Mouse (Mus musculus) 3134 (cell line): Measurements from ENCODE around the gene Sag.
A peak's percentile ranks its signal among the peaks of the same experiment; 100 is the strongest.

Source experiments
- DNase-seq: peaks from one replicate; pipeline ENCODE4 v3.0.0-alpha.2; 2011; ENCODE audit warnings: low spot score; ENCODE audit not compliant: insufficient read length; ENCODE audit errors: extremely low read depth

The Sag gene

DNA sequence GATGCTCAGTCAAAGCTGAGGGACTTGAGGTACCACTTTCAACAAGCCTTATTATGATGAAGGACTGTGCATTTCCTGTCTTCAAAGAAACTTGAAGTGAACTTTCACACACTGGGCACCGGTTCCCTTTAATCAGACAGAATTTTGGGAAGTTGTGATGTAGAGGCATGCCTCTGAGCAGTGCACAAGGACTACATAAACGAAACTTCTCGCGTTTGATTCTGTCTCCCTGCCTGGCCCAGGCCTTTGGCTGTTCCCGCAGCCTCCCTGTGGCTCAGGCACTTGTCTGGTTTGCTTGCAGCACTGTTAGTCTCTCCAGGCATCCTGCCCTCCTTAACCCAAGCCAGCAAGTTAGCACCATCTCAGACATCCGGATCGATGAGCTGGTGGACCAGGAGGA lies 10.2 kb downstream of the Sag start:
- no peak for DNase-seq

GRCm38 (mm10) chr1:87824420-87824995 lies 21.0 kb downstream of the Sag start:
- no peak for DNase-seq

GRCm38 (mm10) chr1:87825281-87825680 lies 21.8 kb downstream of the Sag start:
- DNase-seq = no peak

DNA sequence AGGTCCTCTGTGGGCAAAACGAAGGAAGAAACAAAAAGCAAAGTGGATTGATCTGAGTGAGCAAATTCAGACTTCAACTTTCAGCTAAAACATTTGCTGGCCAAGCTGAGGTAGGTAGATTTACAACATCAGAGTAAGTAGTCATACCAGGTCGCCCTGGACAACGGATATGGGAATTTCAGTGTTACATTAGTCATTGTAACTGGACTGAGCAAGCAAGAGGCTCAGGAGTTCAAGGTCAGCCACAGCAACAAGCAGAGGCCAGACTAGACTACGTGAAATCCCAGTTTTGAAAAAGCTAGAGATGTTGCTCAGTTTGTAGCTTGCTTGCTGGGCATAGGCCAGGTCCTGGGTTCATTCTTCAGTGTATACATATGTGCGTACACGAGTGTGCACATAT lies 22.5 kb downstream of the Sag start:
- DNase-seq = no peak

GRCm38 (mm10) chr1:87826474-87826873 lies 23.0 kb downstream of the Sag start:
- DNase-seq = no peak

- peak; percentile 55 for DNase-seq
These were observed 24.0 kb downstream of the Sag start for GRCm38 (mm10) chr1:87827476-87827875.

DNA sequence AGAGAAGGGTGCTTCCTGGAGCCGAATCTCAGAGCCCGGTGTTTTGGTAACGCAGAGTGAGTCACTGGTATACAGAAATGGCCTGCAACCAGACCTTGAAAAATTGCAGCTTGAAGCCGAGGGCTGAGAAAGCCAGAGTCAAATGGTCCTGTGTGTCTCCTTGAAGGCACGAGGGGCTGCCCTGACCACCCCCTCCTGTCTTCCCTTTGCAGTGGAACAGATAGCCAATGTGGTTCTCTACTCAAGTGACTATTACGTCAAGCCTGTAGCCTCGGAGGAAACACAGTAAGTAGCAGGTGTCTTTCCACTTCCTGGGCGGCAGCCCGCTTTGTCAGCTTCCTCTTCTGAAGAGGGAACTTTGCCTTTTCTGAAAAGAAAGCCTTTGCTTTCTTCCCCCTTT lies 24.7 kb downstream of the Sag start:
- peak; percentile 57 for DNase-seq

GRCm38 (mm10) chr1:87828926-87829580 lies 25.6 kb downstream of the Sag start:
- DNase-seq = no peak

DNA sequence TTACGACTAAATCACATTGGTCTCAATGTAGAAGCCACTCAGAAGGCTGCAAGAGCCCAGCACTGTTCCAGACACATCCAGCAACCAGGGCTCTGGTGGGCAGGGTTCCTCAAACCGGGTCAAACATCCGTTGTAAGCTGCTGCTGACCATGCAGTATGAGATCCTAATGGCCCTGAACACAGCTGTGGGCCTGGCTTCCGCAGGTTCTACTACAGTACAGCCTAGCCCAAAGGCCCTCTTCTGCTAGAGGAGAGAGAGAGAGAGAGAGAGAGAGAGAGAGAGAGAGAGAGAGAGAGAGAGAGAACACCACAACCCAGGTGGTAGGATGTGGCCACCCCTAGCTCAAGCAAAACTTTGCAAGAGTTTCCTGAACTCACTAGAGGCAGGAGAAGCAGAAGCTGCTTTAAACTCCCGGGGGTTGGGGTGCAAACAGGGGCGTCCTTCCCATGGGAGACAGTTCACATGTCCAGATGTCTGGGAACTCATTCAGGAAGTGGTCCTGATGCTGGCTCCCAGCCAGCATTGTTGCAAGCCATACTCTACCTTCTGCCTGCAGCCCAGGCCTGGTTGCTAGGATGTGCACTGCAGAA lies 26.2 kb downstream of the Sag start:
- no peak for DNase-seq

- DNase-seq = no peak
These were observed 33.0 kb downstream of the Sag start for GRCm38 (mm10) chr1:87836453-87836852.

- no peak for DNase-seq
These were observed 33.5 kb downstream of the Sag start for GRCm38 (mm10) chr1:87837018-87837417.

DNA sequence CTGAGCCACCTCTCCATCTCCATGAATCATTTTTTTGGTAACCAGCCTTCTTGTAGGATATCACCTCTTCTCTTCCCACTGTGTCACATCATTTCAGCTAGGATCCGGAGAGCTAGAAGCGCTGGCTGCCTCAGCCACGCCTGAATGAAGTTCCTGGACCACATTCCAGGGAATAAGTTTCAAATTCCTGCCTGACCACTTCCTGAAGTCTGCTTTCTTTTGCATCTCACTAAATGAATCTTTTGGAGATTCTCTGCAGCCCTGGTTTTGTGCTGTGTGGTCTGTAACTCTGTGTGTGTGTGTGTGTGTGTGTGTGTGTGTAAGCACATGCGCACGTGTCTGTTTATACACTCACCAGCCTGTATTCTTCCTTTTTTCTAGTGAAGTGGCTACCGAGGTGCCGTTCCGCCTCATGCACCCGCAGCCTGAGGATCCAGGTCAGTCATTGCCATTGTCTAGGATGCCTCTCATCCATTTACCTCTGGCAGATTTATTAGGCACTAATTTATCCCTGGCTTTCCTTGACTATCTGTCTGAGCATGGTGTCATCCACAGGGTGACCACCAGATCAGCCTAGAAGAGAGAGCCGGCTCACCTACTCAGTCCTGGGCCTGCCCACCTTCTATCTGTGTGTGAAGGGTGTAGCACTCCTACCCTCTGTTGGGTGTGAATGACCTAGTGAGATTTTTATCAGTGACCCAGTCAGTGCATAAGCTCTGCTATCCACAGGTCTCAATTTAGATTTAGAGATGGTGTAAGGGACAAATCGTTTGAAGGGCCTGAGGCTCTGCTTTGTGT lies 37.1 kb downstream of the Sag start:
- DNase-seq = peak; percentile 65

- peak; percentile 51 for DNase-seq
These were observed 43.5 kb downstream of the Sag start for GRCm38 (mm10) chr1:87846801-87847474.

DNA sequence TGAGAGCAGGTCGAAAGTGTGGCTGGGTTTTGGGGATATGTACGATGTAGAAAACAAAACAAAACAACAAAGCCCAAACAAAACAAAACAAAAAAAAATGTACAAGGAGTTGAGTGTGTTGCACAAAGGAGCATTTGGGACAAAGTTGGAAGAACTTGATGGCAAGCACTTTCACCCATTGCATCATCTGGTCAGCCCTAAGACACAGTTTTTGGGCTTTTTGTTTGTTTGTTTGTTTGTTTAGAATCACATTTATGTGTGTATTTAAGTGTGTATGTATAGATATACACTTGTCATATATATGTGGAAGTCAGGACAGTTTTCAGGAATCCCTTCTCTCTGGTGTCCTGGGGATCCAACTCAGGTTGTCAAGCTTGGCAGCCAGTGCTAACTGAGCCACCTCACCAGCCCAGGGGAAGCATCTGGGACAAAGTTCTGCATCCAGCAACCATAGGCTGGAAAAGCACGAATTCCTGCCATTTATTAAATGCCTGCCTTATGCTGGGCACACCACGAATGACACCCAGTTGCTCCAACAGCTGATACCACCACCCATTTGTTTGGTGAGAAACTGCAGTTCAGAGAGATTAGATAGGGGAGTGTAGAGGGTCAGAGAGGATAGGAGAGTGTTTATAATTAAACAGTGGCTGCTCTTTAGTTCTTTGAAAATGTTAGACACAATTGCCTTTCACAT lies 44.1 kb downstream of the Sag start:
- DNase-seq = peak; percentile 42

GRCm38 (mm10) chr1:87848237-87848996 lies 44.9 kb downstream of the Sag start:
- DNase-seq = peak; percentile 65

DNA sequence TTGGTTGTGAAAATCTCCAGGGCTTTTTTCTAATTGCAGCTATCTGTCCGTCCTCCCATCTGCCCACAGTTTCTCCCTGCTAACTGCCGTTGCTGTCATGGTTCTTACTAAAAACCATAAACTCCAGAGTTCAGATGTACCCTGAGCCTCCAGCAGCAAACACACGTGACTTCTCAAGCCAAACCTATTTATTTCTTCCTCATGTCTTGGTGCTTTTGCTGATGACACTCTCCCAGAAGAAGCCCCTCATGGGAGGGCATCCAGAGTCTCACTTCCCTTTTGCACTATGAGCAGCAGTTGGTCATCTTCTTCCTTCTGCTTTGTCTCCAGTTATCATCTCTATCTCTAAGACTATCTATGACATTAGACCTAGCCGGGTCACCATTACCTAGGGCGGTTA lies 45.8 kb downstream of the Sag start:
- DNase-seq = no peak

GRCm38 (mm10) chr1:87851344-87851743 lies 47.9 kb downstream of the Sag start:
- DNase-seq = no peak

GRCm38 (mm10) chr1:87852081-87852790 lies 48.8 kb downstream of the Sag start:
- DNase-seq = no peak
